In genomic region chr12:108005816-108006626, GRCm38 (mm10) we compare ENCODE assay signal across 8 mouse cellular contexts. TPM values are rescaled to one million over a fixed set of nuclear protein-coding genes. Genes with fewer than 3 reads are reported as not detected.
DNase-seq lines count a peak whose midpoint lies in the region; ATAC-seq and TF ChIP-seq lines count a peak whose summit lies in the region.

No protein-coding gene starts in this region.

- no peak for TF ChIP-seq POLR2A in cerebellum, adult 2 months (IDR thresholded peaks at IDR 0.05; ENCODE audit: borderline replicate concordance, insufficient read depth, low read length)

- no peak for DNase-seq in G1E (ENCODE audit: low spot score)
- peak; percentile 48 to 52 for DNase-seq in cerebellum, adult 2 months
- peak; percentile 58 to 79 for DNase-seq in frontal cortex, adult 2 months (ENCODE audit: extremely low spot score in 1 of 2, low spot score in 1 of 2)
- DNase-seq in limb, embryonic 10.5 days (ENCODE audit: low spot score), result peak; percentile 87
- peak; percentile 92 for DNase-seq in midbrain, postnatal 0 days (ENCODE audit: low spot score)
- peak; percentile 64 for DNase-seq in testis, postnatal 14 days (ENCODE audit: low spot score)
- DNase-seq in spleen, postnatal 4 days (ENCODE audit: low spot score in 2 of 2), result no peak

- H3K4me2 ChIP-seq in intestine, embryonic 15.5 days (replicated peaks), result peak overlapping the region; percentile 95
- peak overlapping the region; percentile 95 for H3K4me2 ChIP-seq in midbrain, postnatal 0 days (ENCODE audit: low read depth, low read length, poor library complexity, severe bottlenecking)

- no peaks in the 10 kb centered on the region for H3K27me3 ChIP-seq in G1E (ENCODE audit: insufficient read depth, low read length)
- peaks cover 21% of the 10 kb centered on the region; the same call in 1 of the 2 replicates for H3K27me3 ChIP-seq in cerebellum, adult 2 months (ENCODE audit: control insufficient read depth, insufficient read depth, low read length)
- H3K27me3 ChIP-seq in intestine, embryonic 15.5 days (replicated peaks), result peaks cover 15% of the 10 kb centered on the region
- H3K27me3 ChIP-seq in limb, embryonic 10.5 days (ENCODE audit: low read depth, poor library complexity, severe bottlenecking), result peaks cover 34% of the 10 kb centered on the region
- 0 out of 2 replicates have a peak, but pooled peaks cover 4% of the 10 kb centered on the region for H3K27me3 ChIP-seq in midbrain, postnatal 0 days (ENCODE audit: insufficient read depth, low read length)

- no peak overlapping the region for H3K27ac ChIP-seq in cerebellum, adult 2 months (ENCODE audit: insufficient read depth, low read length)
- H3K27ac ChIP-seq in intestine, embryonic 15.5 days, result peak overlapping the region; percentile 99
- H3K27ac ChIP-seq in limb, embryonic 10.5 days, result peak overlapping the region; percentile 99
- no peak overlapping the region for H3K27ac ChIP-seq in midbrain, postnatal 0 days (ENCODE audit: low read depth, low read length)

- H3K9ac ChIP-seq in intestine, embryonic 15.5 days, result peak overlapping the region; percentile 23
- peak overlapping the region; percentile 40; the same call in 1 of the 2 replicates for H3K9ac ChIP-seq in midbrain, postnatal 0 days (replicated peaks; ENCODE audit: low read length, poor library complexity, severe bottlenecking)

- TF ChIP-seq CTCF in G1E (IDR thresholded peaks at IDR 0.05; ENCODE audit: low read depth, low read length), result no peak
- no peak for TF ChIP-seq CTCF in cerebellum, adult 2 months (IDR thresholded peaks at IDR 0.05; ENCODE audit: borderline replicate concordance, insufficient read depth, low read depth, low read length)
- TF ChIP-seq CTCF in midbrain, postnatal 0 days (IDR thresholded peaks at IDR 0.05), result peak; percentile 78

- ATAC-seq in G1E (ENCODE audit: extremely low read depth, insufficient number of reproducible peaks, low FRiP score, poor library complexity, severe bottlenecking), result no peak
- ATAC-seq in intestine, embryonic 15.5 days, result peak; percentile 76
- peak; percentile 57 for ATAC-seq in midbrain, postnatal 0 days (ENCODE audit: low FRiP score)

- peaks cover 80% of the 10 kb centered on the region for H3K9me3 ChIP-seq in G1E (replicated peaks)
- no peaks in the 10 kb centered on the region for H3K9me3 ChIP-seq in intestine, embryonic 15.5 days
- no peaks in the 10 kb centered on the region for H3K9me3 ChIP-seq in limb, embryonic 10.5 days (replicated peaks)
- H3K9me3 ChIP-seq in midbrain, postnatal 0 days (ENCODE audit: low read length), result no peaks in the 10 kb centered on the region

- WGBS in cerebellum, adult 2 months, result 2% methylated on average over 53 of the region's 56 CpGs
- WGBS in intestine, embryonic 15.5 days, result 2% methylated on average over 56 of the region's 56 CpGs
- under 1% methylated on average over 56 of the region's 56 CpGs for WGBS in limb, embryonic 10.5 days
- under 1% methylated on average over 54 of the region's 56 CpGs for WGBS in midbrain, postnatal 0 days

- H3K36me3 ChIP-seq in G1E (replicated peaks), result no peaks in the 10 kb centered on the region
- H3K36me3 ChIP-seq in intestine, embryonic 15.5 days, result no peaks in the 10 kb centered on the region
- H3K36me3 ChIP-seq in limb, embryonic 10.5 days, result no peaks in the 10 kb centered on the region
- no peaks in the 10 kb centered on the region for H3K36me3 ChIP-seq in midbrain, postnatal 0 days (ENCODE audit: insufficient read depth, low read length)

- H3K4me3 ChIP-seq in G1E (ENCODE audit: low read depth, low read length), result peak overlapping the region; percentile 20; the same call in 1 of the 2 replicates
- H3K4me3 ChIP-seq in cerebellum, adult 2 months (replicated peaks; ENCODE audit: insufficient read depth, low read depth, low read length), result peak overlapping the region; percentile 18
- peak overlapping the region; percentile 59 for H3K4me3 ChIP-seq in intestine, embryonic 15.5 days (replicated peaks)
- peak overlapping the region; percentile 88 for H3K4me3 ChIP-seq in limb, embryonic 10.5 days
- H3K4me3 ChIP-seq in midbrain, postnatal 0 days (ENCODE audit: low read depth, low read length), result peak overlapping the region; percentile 81

- H3K4me1 ChIP-seq in G1E (ENCODE audit: insufficient read depth, low read depth, low read length), result no peaks in the 10 kb centered on the region; the same call in 1 of the 2 replicates
- no peaks in the 10 kb centered on the region for H3K4me1 ChIP-seq in cerebellum, adult 2 months (ENCODE audit: control insufficient read depth, insufficient read depth, low read length)
- H3K4me1 ChIP-seq in intestine, embryonic 15.5 days (replicated peaks), result peaks cover 17% of the 10 kb centered on the region
- H3K4me1 ChIP-seq in limb, embryonic 10.5 days, result peaks cover 51% of the 10 kb centered on the region
- H3K4me1 ChIP-seq in midbrain, postnatal 0 days (ENCODE audit: insufficient read depth, low read length), result 0 out of 2 replicates have a peak, but pooled peaks cover 2% of the 10 kb centered on the region

RNA-seq across cellular contexts. Expression of gene Bcl11b, which starts 2.6 kb away (rescaled TPM):
- total RNA-seq in G1E (2014; fragmentation: Nextera tagmentation) (not detected in 2 replicates), G1E (2017) (under 0.01 and 0.05 TPM in 2 replicates)
- polyA plus RNA-seq in G1E (2012), result not detected in 2 replicates
- polyA plus RNA-seq in cerebellum, adult 2 months (2012; rRNA removed), result 1.9 and 2.5 TPM in 2 replicates
- polyA plus RNA-seq in frontal cortex, adult 2 months (2012; rRNA removed), result 38.0 and 43.9 TPM in 2 replicates
- polyA plus RNA-seq in intestine, embryonic 15.5 days (2015; fragmentation: Nextera tagmentation; extraction: Ambion mirVana), result 6.7 and 6.9 TPM in 2 replicates
- polyA plus RNA-seq in limb, embryonic 10.5 days (2016; fragmentation: Nextera tagmentation; extraction: Ambion mirVana), result 5.4 and 7.8 TPM in 2 replicates
- 55.2 and 56.8 TPM in 2 replicates for total RNA-seq in midbrain, postnatal 0 days (2014; rRNA removed)
- 18.9 and 19.0 TPM in 2 replicates for polyA plus RNA-seq in midbrain, postnatal 0 days (2015; fragmentation: Nextera tagmentation; extraction: Ambion mirVana)

Comparison
In these comparisons a context has a peak if more than half of its experiments do, and no peak if none do; other contexts are left out.
1. DNase-seq: peak in cerebellum, adult 2 months (2 of 2), frontal cortex, adult 2 months (2 of 2), limb, embryonic 10.5 days (single experiment), midbrain, postnatal 0 days (single experiment) and testis, postnatal 14 days (single experiment); none in G1E (single experiment) and spleen, postnatal 4 days (0 of 2).
2. H3K4me3 ChIP-seq: peak in every context shown above with its lines; median percentile 88 in limb, embryonic 10.5 days; 81 in midbrain, postnatal 0 days; 59 in intestine, embryonic 15.5 days; 20 in G1E; 18 in cerebellum, adult 2 months.
3. H3K27ac ChIP-seq: peak in intestine, embryonic 15.5 days (single experiment) and limb, embryonic 10.5 days (single experiment); none in cerebellum, adult 2 months (single experiment) and midbrain, postnatal 0 days (single experiment).